Mouse (Mus musculus): ENCODE measurements around the gene Aes. TPM values are rescaled to one million over a fixed set of nuclear protein-coding genes. Genes with fewer than 3 reads are reported as not detected.

Aes gene
- polyA plus RNA-seq, 2 experiments: 393 to 472 TPM

DNA sequence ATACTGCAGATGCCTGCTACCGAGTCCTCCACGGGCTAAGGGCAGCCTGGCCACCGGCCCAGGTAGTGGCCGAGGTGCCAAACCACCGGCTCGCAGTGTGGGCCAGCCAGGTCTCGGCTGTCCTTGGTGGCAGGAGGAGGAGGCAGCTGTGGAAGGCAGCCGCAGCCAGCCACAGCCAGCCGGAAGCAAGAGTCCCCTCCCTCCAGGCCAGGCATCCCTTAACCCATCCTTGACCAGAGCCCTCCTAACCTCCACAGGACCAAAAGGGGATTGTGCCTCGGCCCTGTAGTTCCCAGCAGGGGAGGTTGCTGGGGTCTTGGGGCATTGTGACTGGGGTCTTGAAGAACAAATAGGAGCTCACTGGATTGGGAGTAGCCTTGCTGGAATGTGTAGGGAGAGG is 4.9 kb downstream of the Aes start:
- Histone ChIP-seq H3K27me3 (ENCODE audit: control insufficient read depth, insufficient read depth, low read length) (no peaks in the 10 kb centered on the region), H3K36me3 (ENCODE audit: control insufficient read depth, insufficient read depth, low read length) (peaks cover 51% of the 10 kb centered on the region), H3K4me3 (replicated peaks; ENCODE audit: low read length) (peak overlapping the region; percentile 24), H3K9ac (ENCODE audit: low read depth, low read length, severe bottlenecking) (no peak overlapping the region), H3K4me2 (replicated peaks; ENCODE audit: low read depth, low read length, severe bottlenecking) (peak overlapping the region; percentile 42), H3K27ac (replicated peaks; ENCODE audit: low read depth, low read length) (0 out of 2 replicates have a peak overlapping the region, but pooled peaks have one; percentile 5), H3K4me1 (ENCODE audit: control insufficient read depth, insufficient read depth, low read length) (peaks cover 48% of the 10 kb centered on the region), H3K9me3 (ENCODE audit: control insufficient read depth, low read length) (no peaks in the 10 kb centered on the region)
- DNase-seq (ENCODE audit: low spot score) (no peak), ATAC-seq (ENCODE audit: low FRiP score, low read depth) (peak; percentile 24)
- WGBS: 3% methylated on average over 4 of the region's 10 CpGs
- TF ChIP-seq POLR2A (IDR thresholded peaks at IDR 0.05; ENCODE audit: borderline replicate concordance, extremely low read depth, insufficient read depth, insufficient read length): no peak

DNA sequence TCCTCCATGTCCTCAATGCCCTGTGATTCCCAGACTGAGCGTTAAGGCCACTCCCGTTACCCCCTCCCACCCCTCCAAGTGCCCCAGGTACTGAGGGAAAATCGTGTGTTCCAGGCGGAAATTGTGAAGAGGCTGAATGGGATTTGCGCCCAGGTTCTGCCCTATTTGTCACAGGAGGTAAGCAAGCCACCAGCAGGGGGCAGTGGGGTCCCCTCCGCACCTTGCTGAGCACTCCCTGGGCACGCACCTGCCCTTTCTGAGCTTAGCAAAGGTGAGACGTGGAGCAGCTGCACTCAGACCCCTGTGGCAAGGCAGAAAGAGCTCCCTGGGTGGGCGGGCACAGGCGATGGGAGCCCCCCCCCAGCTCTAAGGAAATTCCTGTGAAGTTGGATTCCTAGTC is 5.4 kb downstream of the Aes start:
- Histone ChIP-seq H3K27ac (replicated peaks; ENCODE audit: low read depth, low read length) (0 out of 2 replicates have a peak overlapping the region, but pooled peaks have one; percentile 5), H3K27me3 (ENCODE audit: control insufficient read depth, insufficient read depth, low read length) (no peaks in the 10 kb centered on the region), H3K4me3 (replicated peaks; ENCODE audit: low read length) (peak overlapping the region; percentile 24; the same call in 1 of the 2 replicates), H3K4me2 (replicated peaks; ENCODE audit: low read depth, low read length, severe bottlenecking) (peak overlapping the region; percentile 42; the same call in 1 of the 2 replicates), H3K9ac (ENCODE audit: low read depth, low read length, severe bottlenecking) (no peak overlapping the region), H3K36me3 (ENCODE audit: control insufficient read depth, insufficient read depth, low read length) (peaks cover 51% of the 10 kb centered on the region), H3K4me1 (ENCODE audit: control insufficient read depth, insufficient read depth, low read length) (peaks cover 53% of the 10 kb centered on the region), H3K9me3 (ENCODE audit: control insufficient read depth, low read length) (no peaks in the 10 kb centered on the region)
- TF ChIP-seq POLR2A (IDR thresholded peaks at IDR 0.05; ENCODE audit: borderline replicate concordance, extremely low read depth, insufficient read depth, insufficient read length): no peak
- WGBS: 17% methylated on average over 10 of the region's 10 CpGs
- DNase-seq (ENCODE audit: low spot score) (no peak), ATAC-seq (ENCODE audit: low FRiP score, low read depth) (no peak)

DNA sequence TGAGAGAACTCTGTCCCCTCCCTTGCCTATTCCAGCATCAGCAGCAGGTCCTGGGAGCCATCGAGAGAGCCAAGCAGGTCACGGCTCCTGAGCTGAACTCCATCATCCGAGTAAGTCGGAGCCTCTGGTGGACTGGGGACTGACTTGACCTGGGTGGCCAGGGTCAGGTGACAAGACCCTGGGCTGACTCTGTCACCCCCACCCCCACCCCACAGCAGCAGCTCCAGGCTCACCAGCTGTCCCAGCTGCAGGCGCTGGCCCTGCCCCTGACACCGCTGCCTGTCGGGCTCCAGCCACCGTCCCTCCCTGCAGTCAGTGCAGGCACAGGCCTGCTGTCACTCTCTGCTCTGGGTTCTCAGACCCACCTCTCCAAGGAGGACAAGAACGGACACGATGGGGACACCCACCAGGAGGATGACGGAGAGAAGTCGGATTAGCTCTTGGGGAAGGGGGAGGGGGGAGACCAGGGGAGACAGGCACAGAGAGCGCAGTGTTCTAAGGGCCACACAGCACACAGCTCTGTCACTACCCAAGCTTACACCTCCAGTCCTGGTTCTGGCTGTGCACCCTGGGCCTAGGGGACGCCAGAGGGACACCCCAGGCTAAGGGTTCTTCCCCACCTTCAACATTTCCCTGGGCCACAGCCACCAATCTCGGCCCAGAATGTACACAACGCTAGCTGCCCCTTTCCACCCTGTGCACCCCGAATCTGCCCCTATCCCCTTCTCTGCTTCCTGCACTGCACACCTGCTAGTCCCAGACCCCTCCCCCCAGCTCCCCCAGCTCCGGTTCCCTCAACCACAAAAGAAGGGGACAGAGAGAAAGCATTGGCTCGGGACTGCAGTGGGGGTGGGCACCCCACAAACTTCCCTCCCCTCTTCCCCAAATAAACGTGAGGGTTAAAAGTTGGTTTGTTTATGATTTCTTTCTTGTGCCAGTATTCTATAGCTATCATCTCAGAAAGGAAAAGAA is 6.3 kb downstream of the Aes start:
- Histone ChIP-seq H3K36me3 (ENCODE audit: control insufficient read depth, insufficient read depth, low read length) (peaks cover 51% of the 10 kb centered on the region), H3K9ac (ENCODE audit: low read depth, low read length, severe bottlenecking) (no peak overlapping the region), H3K4me2 (replicated peaks; ENCODE audit: low read depth, low read length, severe bottlenecking) (no peak overlapping the region), H3K27ac (replicated peaks; ENCODE audit: low read depth, low read length) (no peak overlapping the region), H3K9me3 (ENCODE audit: control insufficient read depth, low read length) (no peaks in the 10 kb centered on the region), H3K27me3 (ENCODE audit: control insufficient read depth, insufficient read depth, low read length) (no peaks in the 10 kb centered on the region), H3K4me1 (ENCODE audit: control insufficient read depth, insufficient read depth, low read length) (peaks cover 58% of the 10 kb centered on the region), H3K4me3 (replicated peaks; ENCODE audit: low read length) (no peak overlapping the region)
- no peak for DNase-seq (ENCODE audit: low spot score)
- no peak for ATAC-seq (ENCODE audit: low FRiP score, low read depth)
- no peak for TF ChIP-seq POLR2A (IDR thresholded peaks at IDR 0.05; ENCODE audit: borderline replicate concordance, extremely low read depth, insufficient read depth, insufficient read length)
- WGBS: 33% methylated on average over 19 of the region's 20 CpGs

DNA sequence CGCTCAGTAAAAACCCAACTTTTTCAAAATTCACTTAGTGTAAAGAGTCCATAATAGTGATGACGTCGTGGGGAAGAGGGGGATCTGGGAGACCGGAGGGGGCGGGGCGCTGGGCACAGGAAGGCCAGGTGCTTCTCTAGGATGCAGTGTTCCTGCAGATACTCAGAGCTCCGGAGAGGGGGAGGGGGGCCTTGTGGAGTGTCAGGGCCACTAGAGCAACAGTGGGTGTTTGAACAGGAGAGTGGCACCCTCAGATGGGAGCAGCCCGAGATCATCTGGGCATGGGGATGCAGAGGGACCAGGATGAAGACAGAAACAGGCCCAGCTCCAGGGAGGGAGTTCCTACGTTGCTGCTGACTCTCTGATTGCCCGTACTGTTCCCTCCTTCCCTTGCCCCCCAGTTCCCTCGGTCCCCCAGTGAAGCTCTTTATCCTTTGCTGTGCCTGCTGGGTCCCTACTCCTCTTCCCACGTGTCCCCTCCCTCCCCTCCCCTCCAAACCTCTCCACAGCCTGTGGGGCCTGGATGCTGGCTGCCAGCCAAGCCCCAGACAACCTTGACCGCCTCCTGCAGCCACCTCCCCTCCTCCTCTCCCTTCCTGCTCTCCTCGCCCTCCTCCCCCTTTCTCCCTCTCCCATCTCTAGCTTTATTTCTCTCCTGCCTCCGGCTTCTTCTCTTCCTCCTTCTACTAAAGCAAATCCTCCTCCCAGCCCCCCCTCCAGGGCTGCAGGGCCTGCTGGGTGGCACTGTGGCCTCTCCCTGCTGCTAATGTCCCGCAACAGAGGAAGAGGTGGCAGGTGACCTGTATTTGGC is 9.3 kb downstream of the Aes start:
- Histone ChIP-seq H3K27me3 (ENCODE audit: control insufficient read depth, insufficient read depth, low read length) (no peaks in the 10 kb centered on the region), H3K27ac (replicated peaks; ENCODE audit: low read depth, low read length) (peak overlapping the region; percentile 73), H3K4me1 (ENCODE audit: control insufficient read depth, insufficient read depth, low read length) (peaks cover 57% of the 10 kb centered on the region), H3K36me3 (ENCODE audit: control insufficient read depth, insufficient read depth, low read length) (peaks cover 36% of the 10 kb centered on the region), H3K4me2 (replicated peaks; ENCODE audit: low read depth, low read length, severe bottlenecking) (peak overlapping the region; percentile 26), H3K9ac (ENCODE audit: low read depth, low read length, severe bottlenecking) (no peak overlapping the region), H3K9me3 (ENCODE audit: control insufficient read depth, low read length) (no peaks in the 10 kb centered on the region), H3K4me3 (replicated peaks; ENCODE audit: low read length) (no peak overlapping the region)
- DNase-seq (ENCODE audit: low spot score) (peak; percentile 83), ATAC-seq (ENCODE audit: low FRiP score, low read depth) (no peak)
- WGBS: 8% methylated on average over 15 of the region's 16 CpGs
- TF ChIP-seq POLR2A (IDR thresholded peaks at IDR 0.05; ENCODE audit: borderline replicate concordance, extremely low read depth, insufficient read depth, insufficient read length): no peak

All from limb, embryonic 14.5 days (tissue).